Mouse (Mus musculus) cerebellum, adult 2 months (tissue): Measurements from ENCODE around the gene Wwox. TPM values are rescaled to one million over a fixed set of nuclear protein-coding genes. Genes with fewer than 3 reads are reported as not detected.

ENCODE experiments used
- DNase-seq, 2 experiments: peaks; one replicate each; pipeline ENCODE4 v3.0.0; 2021
- H3K27ac ChIP-seq: fragments of 200-500 bp; 2 replicates; pipeline ENCODE4 v1.5.1; 2012; ENCODE audit warnings: low read length, control low read depth, inconsistent platforms; ENCODE audit not compliant: insufficient read depth
- H3K27me3 ChIP-seq: fragments of 200-500 bp; 2 replicates; pipeline ENCODE4 v1.6.1; 2012; ENCODE audit warnings: inconsistent platforms, mild to moderate bottlenecking, low read length, moderate library complexity; ENCODE audit not compliant: control insufficient read depth, insufficient read depth
- H3K4me1 ChIP-seq: fragments of 200-500 bp; 2 replicates; pipeline ENCODE4 v1.6.1; 2011; ENCODE audit warnings: low read length; ENCODE audit not compliant: control insufficient read depth, insufficient read depth
- H3K4me3 ChIP-seq: fragments of 200-500 bp; replicated peaks from 2 replicates; pipeline ENCODE3; 2011; ENCODE audit warnings: mild to moderate bottlenecking, low read depth, low read length, control low read depth; ENCODE audit not compliant: insufficient read depth
- CTCF ChIP-seq: fragments of 200-500 bp; IDR thresholded peaks from 2 replicates; pipeline ENCODE4 v1.5.1; 2011; ENCODE audit warnings: low read depth, mild to moderate bottlenecking, control low read depth, low read length, moderate library complexity, borderline replicate concordance; ENCODE audit not compliant: insufficient read depth
- POLR2A ChIP-seq: fragments of 200-500 bp; IDR thresholded peaks from 2 replicates; pipeline ENCODE4 v1.6.1; 2011; ENCODE audit warnings: low read length, control low read depth, borderline replicate concordance; ENCODE audit not compliant: insufficient read depth
- WGBS: fragments of 180-500 bp; shearing (Covaris S2); methylation state at CpG from one replicate; pipeline ENCODE4 v1.1.7; 2018; 5-methylcytosine and 5-hydroxymethylcytosine counted together
- polyA plus RNA-seq: library from polyadenylated mRNA; depleted of rRNA; stranded (reverse); fragments of >200 nt; gene quantifications from 2 replicates; pipeline ENCODE4 v1.2.3, GENCODE M21; 2012

Gene Wwox
- polyA plus RNA-seq, 1 experiment: 35.2 TPM

DNA sequence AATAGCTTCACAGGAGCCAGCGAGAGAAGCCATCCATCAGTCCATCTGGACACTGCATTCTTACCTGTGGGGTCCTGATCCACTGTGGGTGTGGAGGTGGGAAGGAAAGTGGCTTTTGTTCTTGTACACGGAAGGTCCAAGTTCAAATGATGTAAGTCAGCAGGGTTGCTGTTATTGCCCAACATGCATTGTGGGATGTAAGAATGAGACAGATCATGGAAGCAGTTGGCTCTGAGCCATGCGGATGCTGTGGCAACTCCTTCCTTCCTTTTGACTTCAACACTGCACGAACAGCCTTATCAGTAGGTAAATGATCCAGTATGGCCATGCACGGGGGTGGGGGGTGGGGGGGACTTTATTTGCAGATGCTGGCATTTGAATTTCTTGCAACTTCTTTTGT, 155.4 kb downstream of the Wwox start:
- Histone ChIP-seq H3K4me3 (no peak overlapping the region), H3K27ac (peak overlapping the region; percentile 91), H3K4me1 (peaks cover 52% of the 10 kb centered on the region), H3K27me3 (no peaks in the 10 kb centered on the region)
- no peak for DNase-seq
- no peak for TF ChIP-seq CTCF
- no peak for TF ChIP-seq POLR2A
- WGBS: 75% methylated on average over 5 of the region's 5 CpGs

DNA sequence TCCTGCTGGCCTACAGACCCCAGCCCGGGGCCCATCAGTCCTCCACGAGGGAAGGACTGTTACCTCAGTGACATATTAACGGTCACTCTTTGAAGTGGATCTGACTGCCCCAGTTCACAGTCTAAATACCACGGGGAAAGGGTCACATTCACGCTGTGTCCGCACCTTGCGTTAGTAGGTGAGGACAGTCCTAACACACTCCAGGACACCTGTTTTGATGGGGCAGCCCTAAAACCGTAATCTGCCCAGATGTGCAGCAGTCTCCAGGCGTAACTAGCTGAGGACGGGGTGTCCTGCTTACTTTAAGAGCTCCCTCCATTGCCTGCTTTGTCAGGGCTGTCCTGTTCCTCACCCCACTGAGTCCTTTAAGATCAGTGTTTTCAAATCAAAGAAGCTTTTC, 160.1 kb downstream of the Wwox start:
- peaks cover 33% of the 10 kb centered on the region for H3K4me1 ChIP-seq
- DNase-seq: peak; percentile 41 to 58

DNA sequence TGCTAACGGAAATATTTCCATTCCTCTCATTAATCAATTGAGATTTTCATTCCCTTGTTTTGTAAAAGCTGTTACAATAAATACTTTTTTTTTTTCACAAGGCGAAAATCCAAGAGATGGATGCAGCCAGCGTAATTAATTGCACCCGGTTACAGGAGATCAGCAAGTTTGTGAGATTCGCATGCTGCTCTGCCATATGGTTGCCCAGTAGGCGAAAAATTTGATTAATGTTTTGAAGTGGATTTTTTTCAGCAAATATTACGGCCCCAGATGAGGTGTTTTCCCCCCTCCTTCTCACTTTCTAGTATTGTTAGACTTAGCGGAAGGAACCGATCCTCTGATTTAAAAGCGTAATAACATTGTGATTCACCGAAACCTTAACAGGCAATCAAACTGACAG, 160.7 kb downstream of the Wwox start:
- H3K4me1 ChIP-seq: peaks cover 29% of the 10 kb centered on the region
- TF ChIP-seq CTCF (no peak), POLR2A (no peak)
- DNase-seq: peak; percentile 84 to 96
- whole genome bisulfite sequencing: 11% methylated on average over 11 of the region's 11 CpGs
- H3K27me3 ChIP-seq: no peaks in the 10 kb centered on the region
- H3K27ac ChIP-seq: peak overlapping the region; percentile 56; the same call in 1 of the 2 replicates
- peak overlapping the region; percentile 27 for H3K4me3 ChIP-seq

More for the DNA sequence above, 160.1 kb downstream of the Wwox start:
- H3K27ac ChIP-seq: peak overlapping the region; percentile 56
- TF ChIP-seq CTCF (no peak), POLR2A (no peak)
- H3K4me3 ChIP-seq: no peak overlapping the region
- WGBS: 52% methylated on average over 10 of the region's 10 CpGs
- no peaks in the 10 kb centered on the region for H3K27me3 ChIP-seq

DNA sequence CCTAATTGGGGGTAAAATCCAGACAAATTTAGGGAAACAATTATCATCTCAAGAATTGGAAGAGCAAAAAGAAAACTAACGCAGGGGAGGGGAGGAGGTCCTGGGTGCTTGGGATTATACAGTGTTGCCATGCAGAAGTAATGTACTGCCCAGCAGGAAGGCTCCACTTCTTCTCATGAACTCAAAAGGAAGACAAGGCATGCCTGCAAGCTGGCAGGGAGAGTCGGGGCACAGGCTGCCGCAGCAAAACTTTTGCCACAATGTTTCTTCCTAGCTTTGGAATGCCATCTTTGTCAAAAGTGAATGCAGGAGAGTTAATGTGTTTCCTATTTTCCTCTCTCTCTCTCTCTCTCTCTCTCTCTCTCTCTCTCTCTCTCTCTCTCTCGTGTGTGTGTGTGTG, 163.6 kb downstream of the Wwox start:
- Histone ChIP-seq H3K27me3 (no peaks in the 10 kb centered on the region), H3K27ac (no peak overlapping the region), H3K4me3 (no peak overlapping the region), H3K4me1 (peaks cover 25% of the 10 kb centered on the region)
- TF ChIP-seq POLR2A (no peak), CTCF (no peak)
- 56% methylated on average over 3 of the region's 4 CpGs for WGBS
- DNase-seq: no peak

DNA sequence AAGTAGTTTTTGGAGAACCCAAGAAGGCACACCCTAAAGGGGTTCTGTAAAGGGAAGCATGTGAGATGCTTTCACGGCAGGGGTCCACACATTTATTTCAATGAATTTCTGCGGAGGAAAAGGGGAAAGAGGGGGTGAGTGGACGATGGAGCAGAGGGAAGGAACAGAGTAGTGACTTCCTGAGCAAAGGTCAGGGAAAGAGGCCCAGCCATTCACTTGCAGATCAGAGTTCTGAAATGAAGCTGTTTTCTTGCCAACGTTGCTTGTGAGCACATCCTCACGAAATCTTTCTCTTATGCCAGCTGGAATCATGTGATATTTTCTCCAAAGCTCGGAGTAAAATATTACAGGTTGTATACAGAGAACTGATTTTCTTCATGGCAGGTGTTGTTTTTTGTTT, 164.1 kb downstream of the Wwox start:
- TF ChIP-seq CTCF (no peak), POLR2A (no peak)
- H3K4me3 ChIP-seq: no peak overlapping the region
- H3K4me1 ChIP-seq: peaks cover 21% of the 10 kb centered on the region
- DNase-seq: peak in 1 of 2 experiments; percentile 37
- WGBS: 26% methylated on average over 6 of the region's 6 CpGs
- H3K27ac ChIP-seq: peak overlapping the region; percentile 46; the same call in 1 of the 2 replicates
- H3K27me3 ChIP-seq: no peaks in the 10 kb centered on the region

DNA sequence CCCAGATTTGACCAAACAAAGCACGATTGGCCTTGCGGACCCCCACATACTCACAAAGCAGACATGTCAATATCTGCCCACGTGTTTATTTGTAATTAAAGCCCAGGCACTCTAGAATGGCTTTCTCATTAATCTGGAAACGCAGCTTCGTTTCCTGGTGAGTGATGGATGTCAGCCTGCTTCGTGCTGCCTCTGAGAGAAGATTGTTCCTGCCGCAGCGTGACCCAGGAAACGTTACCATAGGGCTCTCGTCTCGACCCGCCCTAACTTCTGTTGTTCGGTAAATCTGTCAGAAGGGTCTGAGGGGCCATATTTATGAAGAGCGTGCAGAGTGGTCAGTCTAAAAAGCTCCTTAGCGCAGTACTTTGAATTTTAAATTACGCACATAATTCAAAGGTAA, 164.9 kb downstream of the Wwox start:
- no peaks in the 10 kb centered on the region for H3K27me3 ChIP-seq
- peak in 1 of 2 experiments; percentile 47 for DNase-seq
- WGBS: 49% methylated on average over 16 of the region's 16 CpGs
- peak overlapping the region; percentile 8; the same call in 1 of the 2 replicates for H3K27ac ChIP-seq
- H3K4me3 ChIP-seq: no peak overlapping the region
- TF ChIP-seq POLR2A (no peak), CTCF (no peak)
- peaks cover 15% of the 10 kb centered on the region for H3K4me1 ChIP-seq

DNA sequence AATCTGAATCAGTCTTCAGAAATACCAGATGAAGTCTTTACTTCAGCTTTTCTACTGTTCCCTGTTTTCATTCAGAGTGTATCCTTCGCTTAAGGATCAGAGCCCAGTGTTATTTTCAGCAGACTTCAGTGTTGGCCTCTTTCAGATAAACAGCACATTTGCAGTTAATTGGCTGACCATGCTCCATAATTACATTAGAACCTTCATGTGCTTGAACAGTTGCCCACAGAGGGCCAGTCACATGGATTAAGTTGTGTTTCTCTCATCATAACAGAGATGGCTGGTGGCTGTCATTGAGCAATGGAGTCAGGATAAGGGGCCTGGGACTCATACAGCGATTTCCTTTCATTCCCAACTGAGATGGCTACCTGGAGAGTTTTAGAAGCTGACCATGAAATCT, 166.2 kb downstream of the Wwox start:
- Histone ChIP-seq H3K27me3 (no peaks in the 10 kb centered on the region), H3K4me1 (peaks cover 8% of the 10 kb centered on the region), H3K4me3 (no peak overlapping the region), H3K27ac (no peak overlapping the region)
- 72% methylated on average over 2 of the region's 2 CpGs for WGBS
- TF ChIP-seq POLR2A (no peak), CTCF (no peak)
- DNase-seq: no peak

DNA sequence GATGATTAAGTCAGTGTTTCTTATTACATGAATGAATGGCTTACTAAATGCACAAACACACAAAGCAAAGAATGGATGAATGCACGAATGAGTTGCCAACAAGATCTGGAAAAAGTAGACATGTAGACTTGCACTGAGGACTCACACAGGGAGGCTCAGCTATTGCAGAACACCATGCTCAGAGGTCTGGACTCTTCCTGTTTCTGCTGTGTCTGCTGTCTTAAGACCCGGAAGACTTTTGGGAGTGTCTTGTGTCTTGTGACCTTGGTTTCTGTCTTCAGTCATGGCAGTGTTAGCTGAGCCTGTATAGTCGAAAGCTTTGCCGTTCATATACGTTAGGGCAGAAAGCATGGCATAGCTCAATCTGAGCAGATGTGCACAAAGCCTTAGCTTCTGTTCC, 169.9 kb downstream of the Wwox start:
- Histone ChIP-seq H3K4me1 (no peaks in the 10 kb centered on the region; the same call in none of the 2 replicates), H3K4me3 (no peak overlapping the region), H3K27ac (no peak overlapping the region), H3K27me3 (no peaks in the 10 kb centered on the region)
- no peak for DNase-seq
- TF ChIP-seq CTCF: no peak
- no peak for TF ChIP-seq POLR2A
- WGBS: 91% methylated on average over 5 of the region's 5 CpGs

DNA sequence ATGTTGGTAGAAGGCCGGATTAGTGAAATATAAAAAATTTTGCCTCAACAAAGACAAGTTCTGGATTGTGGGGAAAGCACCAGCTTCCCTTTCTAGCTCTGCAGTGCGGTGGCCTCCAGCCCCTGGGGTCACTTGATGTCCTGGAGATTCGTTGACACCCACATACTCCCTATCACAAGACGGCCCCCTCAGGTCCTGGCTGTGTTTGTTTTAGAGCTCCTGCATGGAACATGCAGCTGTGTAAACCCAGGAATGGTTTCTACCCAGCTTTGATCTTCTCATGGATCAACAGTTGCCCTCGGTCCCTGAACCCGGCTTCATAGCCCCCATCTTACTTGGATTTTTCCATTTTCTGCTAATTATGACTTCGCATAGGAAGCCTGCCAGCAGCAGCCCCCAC, 171.6 kb downstream of the Wwox start:
- Histone ChIP-seq H3K4me3 (no peak overlapping the region), H3K27me3 (no peaks in the 10 kb centered on the region), H3K4me1 (no peaks in the 10 kb centered on the region), H3K27ac (no peak overlapping the region)
- no peak for TF ChIP-seq CTCF
- no peak for TF ChIP-seq POLR2A
- 94% methylated on average over 7 of the region's 7 CpGs for WGBS
- DNase-seq: no peak
